Mouse (Mus musculus) cerebellum, adult 2 months (tissue): ENCODE data around the gene Dad1.

ENCODE experiments used
- CTCF ChIP-seq: fragments of 200-500 bp; IDR thresholded peaks from 2 replicates; pipeline ENCODE4 v1.5.1; 2011; ENCODE audit warnings: low read depth, mild to moderate bottlenecking, control low read depth, low read length, moderate library complexity, borderline replicate concordance; ENCODE audit not compliant: insufficient read depth
- POLR2A ChIP-seq: fragments of 200-500 bp; IDR thresholded peaks from 2 replicates; pipeline ENCODE4 v1.6.1; 2011; ENCODE audit warnings: low read length, control low read depth, borderline replicate concordance; ENCODE audit not compliant: insufficient read depth

DNA sequence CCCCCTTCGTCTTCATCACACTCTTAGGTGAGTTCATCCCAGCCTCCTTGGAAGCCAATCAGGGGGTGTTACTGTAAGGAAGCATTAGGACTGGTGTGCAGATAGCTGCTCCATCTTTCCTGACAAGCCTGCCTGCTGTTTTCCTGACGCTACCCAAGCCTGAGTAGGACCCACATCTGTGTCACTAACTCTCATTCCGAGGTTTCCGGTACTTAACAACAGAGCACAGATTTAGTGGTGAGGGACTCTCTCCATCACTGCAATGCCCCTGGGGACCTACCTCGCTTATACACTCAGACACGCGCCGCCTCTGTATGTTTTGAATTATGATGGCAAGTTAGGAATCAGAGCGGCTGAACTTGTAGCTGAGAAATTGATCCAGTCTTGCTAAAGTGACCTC is 35.2 kb downstream of the Dad1 start:
- TF ChIP-seq POLR2A (no peak), CTCF (no peak)
